Comparison of ENCODE assay signal across 9 mouse cellular contexts in the genomic region with DNA sequence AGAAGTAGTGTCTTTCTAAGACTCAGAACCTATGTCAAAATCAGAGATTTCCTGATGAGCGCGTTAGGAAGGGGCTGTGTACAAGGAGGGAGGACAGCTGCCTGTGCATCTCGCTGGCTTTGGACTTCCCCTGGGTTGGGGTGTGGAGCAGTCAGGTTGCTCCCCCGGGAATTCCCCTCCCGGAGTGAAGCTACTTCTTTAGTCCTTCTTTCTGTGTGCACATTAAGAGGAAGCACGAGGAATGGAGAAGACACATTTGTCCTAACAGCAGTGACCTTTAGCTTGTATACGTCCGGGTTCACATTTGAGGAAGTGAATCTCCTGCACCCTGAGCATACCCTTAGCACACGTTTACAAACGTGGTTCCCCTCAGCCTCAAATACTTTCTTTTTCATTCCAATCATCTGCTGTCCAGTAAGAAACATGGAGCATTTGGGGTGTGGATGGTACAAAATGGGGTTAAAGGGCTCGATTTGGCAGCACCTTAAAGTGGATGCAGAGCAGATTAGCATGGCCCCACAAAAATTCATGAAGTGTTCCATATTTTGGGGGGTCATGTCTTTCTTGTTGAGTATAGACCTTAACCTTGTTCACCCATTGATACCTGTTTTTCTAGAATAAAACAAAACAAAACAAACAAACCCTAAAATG. TPM values are rescaled to one million over a fixed set of nuclear protein-coding genes. Genes with fewer than 3 reads are reported as not detected.
DNase-seq lines count a peak whose midpoint lies in the region; ATAC-seq and TF ChIP-seq lines count a peak whose summit lies in the region.
"Had no signal": no experiment of that assay in that cellular context is flagged by ENCODE, and none has a peak within 500 bp of the region (broad histone marks: within the 10 kb centered on the region; RNA-seq: fewer than 3 reads in every experiment).

No protein-coding gene starts in this region.

- TF ChIP-seq EP300 in CH12.LX (IDR thresholded peaks at IDR 0.05; ENCODE audit: low read length) = peak; percentile 77

- H3K27me3 ChIP-seq in liver, adult 2 months (ENCODE audit: control insufficient read depth, insufficient read depth, low read length) = no peaks in the 10 kb centered on the region
- no peaks in the 10 kb centered on the region for H3K27me3 ChIP-seq in CH12.LX (replicated peaks)
- H3K27me3 ChIP-seq in myocyte (ENCODE audit: control insufficient read depth, insufficient read depth, insufficient read length) = no peaks in the 10 kb centered on the region
- H3K27me3 ChIP-seq: Patski; stomach, embryonic 15.5 days had no signal

- in situ Hi-C loops in CH12.LX (cut with MboI; ENCODE audit: low pct_ligation_motif_present, low pct_unique_long_range_greater_than_20kb, low sequenced_read_pairs) = no loop called here

- peaks cover 8% of the 10 kb centered on the region for H3K36me3 ChIP-seq in liver, adult 2 months (ENCODE audit: control insufficient read depth, insufficient read depth, low read length)
- H3K36me3 ChIP-seq in CH12.LX (replicated peaks in 1 of 2; ENCODE audit: control insufficient read depth in 1 of 2, insufficient read depth in 1 of 2, low read length in 1 of 2) (peaks cover 0 to 14% of the 10 kb centered on the region in 2 experiments), myocyte (ENCODE audit: control insufficient read depth, insufficient read depth) (no peaks in the 10 kb centered on the region)
- H3K36me3 ChIP-seq: stomach, embryonic 15.5 days had no signal

- intact Hi-C loops in left cerebral cortex, postnatal 10 days (cut with DNase I) = no loop called here
- intact Hi-C loops in left cerebral cortex, adult 2 months (cut with DNase I) = no loop called here

- peak; percentile 26 to 46; a peak in 3 of 4 replicates for ATAC-seq in hematopoietic stem cell, adult 5-6 weeks (replicated peaks in 1 of 2; ENCODE audit: insufficient read depth in 1 of 2, low FRiP score in 2 of 2, low TSS enrichment in 1 of 2, low read depth in 1 of 2, poor library complexity in 2 of 2, severe bottlenecking in 2 of 2)

- H3K79me2 ChIP-seq in liver, adult 2 months (ENCODE audit: control insufficient read depth, insufficient read depth, low read length) = peaks cover 25% of the 10 kb centered on the region; the same call in 1 of the 2 replicates
- peaks cover 15% of the 10 kb centered on the region for H3K79me2 ChIP-seq in CH12.LX (replicated peaks; ENCODE audit: control insufficient read depth, extremely low read depth, insufficient read depth, poor library complexity, severe bottlenecking)
- H3K79me2 ChIP-seq in myocyte (ENCODE audit: control insufficient read depth, insufficient read depth) = no peaks in the 10 kb centered on the region

- H3K4me1 ChIP-seq in liver, adult 2 months (ENCODE audit: control insufficient read depth, insufficient read depth, low read length) = peaks cover 25% of the 10 kb centered on the region
- H3K4me1 ChIP-seq in CH12.LX (ENCODE audit: control insufficient read depth in 1 of 2, insufficient read depth in 2 of 2) = peaks cover 5 to 51% of the 10 kb centered on the region in 2 experiments

- no peak for TF ChIP-seq CTCF in liver, adult 2 months (IDR thresholded peaks at IDR 0.05; ENCODE audit: low read depth, low read length)
- TF ChIP-seq CTCF in CH12.LX (conservative IDR thresholded peaks at IDR 0.05 in 1 of 2, IDR thresholded peaks at IDR 0.05 in 1 of 2; ENCODE audit: low read depth in 2 of 2, low read length in 2 of 2) = no peak
- no peak for TF ChIP-seq CTCF in left cerebral cortex, adult 2 months (IDR thresholded peaks at IDR 0.05)

- DNase-seq in liver, adult 2 months (ENCODE audit: extremely low read depth, low read depth, low spot score) = peak; percentile 58
- no peak for DNase-seq in liver
- DNase-seq in CH12.LX (ENCODE audit: extremely low read depth) = peak; percentile 94
- no peak for DNase-seq in left cerebral cortex, postnatal 10 days (ENCODE audit: extremely low spot score in 1 of 2, low spot score in 2 of 2)
- DNase-seq in left cerebral cortex, adult 2 months (ENCODE audit: extremely low spot score in 1 of 2, low spot score in 2 of 2) = no peak

- TF ChIP-seq RAD21 in CH12.LX (IDR thresholded peaks at IDR 0.05; ENCODE audit: low read depth, low read length) = no peak

- dilution Hi-C loops in CH12.LX (cut with MboI; ENCODE audit: extremely low pct_ligation_motif_present, extremely low pct_unique_long_range_greater_than_20kb, low sequenced_read_pairs) = no loop called here

- H3K4me3 ChIP-seq in liver, adult 2 months (ENCODE audit: insufficient read depth, low read depth, low read length) = no peak overlapping the region
- peak overlapping the region in 2 of 3 experiments; percentile 81 to 95 for H3K4me3 ChIP-seq in CH12.LX (replicated peaks in 1 of 3; ENCODE audit: low read depth in 2 of 3, low read length in 2 of 3, poor library complexity in 1 of 3)
- H3K4me3 ChIP-seq in myocyte = no peak overlapping the region
- H3K4me3 ChIP-seq in left cerebral cortex, adult 2 months = no peak overlapping the region

- H3ac ChIP-seq in myocyte (ENCODE audit: control insufficient read depth, insufficient read length) = no peak overlapping the region

- peak overlapping the region; percentile 31 for H3K9ac ChIP-seq in liver, adult 2 months (ENCODE audit: low read depth, low read length)
- H3K9ac ChIP-seq in CH12.LX (ENCODE audit: insufficient read depth, low read depth) = peak overlapping the region; percentile 11; the same call in 1 of the 2 replicates
- H3K9ac ChIP-seq: stomach, embryonic 15.5 days had no signal

- peaks cover 2% of the 10 kb centered on the region for H3K9me3 ChIP-seq in CH12.LX (replicated peaks; ENCODE audit: low read length)
- H3K9me3 ChIP-seq: stomach, embryonic 15.5 days had no signal

- H3K4me2 ChIP-seq in CH12.LX (ENCODE audit: insufficient read depth, low read depth, poor library complexity, severe bottlenecking) = peak overlapping the region; percentile 68
- H3K4me2 ChIP-seq in myocyte (ENCODE audit: low read depth) = peak overlapping the region; percentile 75

- TF ChIP-seq POLR2A in liver, adult 2 months (IDR thresholded peaks at IDR 0.05; ENCODE audit: extremely low read depth, insufficient read depth, low read length) = no peak
- TF ChIP-seq POLR2A in CH12.LX (IDR thresholded peaks at IDR 0.05; ENCODE audit: low read depth, low read length) (peak; percentile 69), myocyte (IDR thresholded peaks at IDR 0.05; ENCODE audit: insufficient read length, low read depth) (no peak)

- H3K27ac ChIP-seq in liver, adult 2 months (replicated peaks; ENCODE audit: insufficient read depth, low read depth, low read length) = no peak overlapping the region
- peak overlapping the region; percentile 92 for H3K27ac ChIP-seq in CH12.LX (ENCODE audit: insufficient read depth, low read depth)
- H3K27ac ChIP-seq in left cerebral cortex, adult 2 months = no peak overlapping the region

- WGBS in liver, adult 2 months = 42% methylated on average over 11 of the region's 11 CpGs

TF ChIP-seq in CH12.LX, 34 proteins besides CTCF, POLR2A, EP300 and RAD21 (continues in another document):
- TF ChIP-seq GABPA (IDR thresholded peaks at IDR 0.05; ENCODE audit: insufficient replicate concordance, low read depth, low read length) (no peak), ELF1 (IDR thresholded peaks at IDR 0.05; ENCODE audit: low read depth, low read length) (peak; percentile 87), ZNF384 (IDR thresholded peaks at IDR 0.05; ENCODE audit: low read depth, low read length) (no peak), HCFC1 (IDR thresholded peaks at IDR 0.05; ENCODE audit: low read depth, low read length) (peak; percentile 73), JUN (IDR thresholded peaks at IDR 0.05; ENCODE audit: insufficient read depth, low read depth, low read length) (no peak), MEF2A (IDR thresholded peaks at IDR 0.05; ENCODE audit: borderline replicate concordance, low read depth, low read length) (0 out of 2 replicates have a peak, but pooled peaks have one; percentile 44), TBP (conservative IDR thresholded peaks at IDR 0.05; ENCODE audit: low read depth, low read length) (peak; percentile 77), ZKSCAN1 (IDR thresholded peaks at IDR 0.05; ENCODE audit: borderline replicate concordance, low read depth, low read length) (no peak), CHD2 (IDR thresholded peaks at IDR 0.05; ENCODE audit: low read length) (peak; percentile 27; the same call in 1 of the 2 replicates), MAFK (IDR thresholded peaks at IDR 0.05; ENCODE audit: insufficient replicate concordance, low read length) (no peak), UBTF (IDR thresholded peaks at IDR 0.05; ENCODE audit: low read depth, low read length) (no peak), SMC3 (IDR thresholded peaks at IDR 0.05; ENCODE audit: low read depth, low read length) (no peak)

TF ChIP-seq in myocyte, 11 proteins besides CTCF, POLR2A, EP300 and RAD21:
- no peak for TF ChIP-seq MYOD1 (IDR thresholded peaks at IDR 0.05; ENCODE audit: control insufficient read depth in 1 of 3, insufficient read length in 2 of 3, low read depth in 2 of 3)
- TF ChIP-seq E2F4 (IDR thresholded peaks at IDR 0.05; ENCODE audit: insufficient read depth) = no peak
- TF ChIP-seq CEBPB (IDR thresholded peaks at IDR 0.05; ENCODE audit: insufficient read depth, poor library complexity, severe bottlenecking) = no peak
- TF ChIP-seq REST (IDR thresholded peaks at IDR 0.05; ENCODE audit: insufficient read depth, insufficient read length) = no peak
- no peak for TF ChIP-seq TCF12 (IDR thresholded peaks at IDR 0.05; ENCODE audit: insufficient read depth, poor library complexity, severe bottlenecking)
- no peak for TF ChIP-seq POLR2AphosphoS2 (IDR thresholded peaks at IDR 0.05; ENCODE audit: insufficient read length, low read depth)
- TF ChIP-seq TCF3 (IDR thresholded peaks at IDR 0.05; ENCODE audit: insufficient read length, low read depth) = no peak
- no peak for TF ChIP-seq MAX (IDR thresholded peaks at IDR 0.05; ENCODE audit: low read depth)
- TF ChIP-seq USF1 (IDR thresholded peaks at IDR 0.05; ENCODE audit: low read depth) = no peak
- no peak for TF ChIP-seq MYOG (IDR thresholded peaks at IDR 0.05; ENCODE audit: control insufficient read depth in 1 of 3, insufficient read depth in 1 of 3, insufficient read length in 2 of 3, low read depth in 2 of 3)
- TF ChIP-seq SRF (IDR thresholded peaks at IDR 0.05; ENCODE audit: control insufficient read depth, insufficient read length, low read depth) = no peak

RNA-seq across cellular contexts. Expression of a gene that starts 1.5 kb away (rescaled TPM):
- total RNA-seq in liver, adult 2 months (2014; rRNA removed) = 81.9 and 90.1 TPM in 2 replicates
- polyA plus RNA-seq in liver, adult 2 months (2012; rRNA removed) = 48.2 and 64.9 TPM in 2 replicates
- total RNA-seq in CH12.LX (2012; rRNA removed) = 6.5 and 10.2 TPM in 2 replicates
- total RNA-seq in CH12.LX (2014; rRNA removed) = 8.9 and 9.5 TPM in 2 replicates
- polyA plus RNA-seq in CH12.LX (2012; ENCODE audit: insufficient read length, low read depth) = 16.4 and 18.6 TPM in 2 replicates
- total RNA-seq in hematopoietic stem cell, adult 5-6 weeks (2017) = 35.3 and 35.5 TPM in 2 replicates
- 1.4 TPM for polyA plus RNA-seq in myocyte (2012; fragmentation: generic; extraction: Trizol)
- 10 to 100 TPM; 30.7 to 33.6 TPM for total RNA-seq in left cerebral cortex, postnatal 10 days (2021)
- 10 to 100 TPM; 60.5 to 63.5 TPM for total RNA-seq in left cerebral cortex, adult 2 months (2021)

Comparison
In these comparisons a context has a peak if more than half of its experiments do, and no peak if none do; other contexts are left out.
1. DNase-seq: peak in liver, adult 2 months (single experiment) and CH12.LX (single experiment); none in liver (single experiment), left cerebral cortex, postnatal 10 days (0 of 2) and left cerebral cortex, adult 2 months (0 of 2).
2. H3K4me3 ChIP-seq: peak in CH12.LX (2 of 3); none in liver, adult 2 months (single experiment), myocyte (single experiment) and left cerebral cortex, adult 2 months (single experiment).